Mouse (Mus musculus) T-helper 2 cell (primary cell): ENCODE measurements around the gene Klk14.

Experiments
- in situ Hi-C: fragments of 300-600 bp; cut with MboI, MseI; formaldehyde crosslinking; loops from one replicate; pipeline ENCODE4 v1.15.1; 2025; ENCODE audit warnings: high pct_unique_total_duplicates

Klk14 gene

GRCm38 (mm10) chr7:43713741-43714351, 23.6 kb downstream of the Klk14 start:
- in situ Hi-C loops = no loop called here
